Mouse (Mus musculus): ENCODE results near the gene Olfr167.
"Not testable (repeated sequence)": the region's sequence is repeated elsewhere in the genome, so short reads cannot be mapped to it uniquely, and the experiment has no call there.

Olfr167 gene

GRCm38 (mm10) chr16:19522166-19522565, at the start of gene Olfr167:
Gene Olfr167 (minus strand): TSS chr16:19522266.
- no peak for DNase-seq

DNA sequence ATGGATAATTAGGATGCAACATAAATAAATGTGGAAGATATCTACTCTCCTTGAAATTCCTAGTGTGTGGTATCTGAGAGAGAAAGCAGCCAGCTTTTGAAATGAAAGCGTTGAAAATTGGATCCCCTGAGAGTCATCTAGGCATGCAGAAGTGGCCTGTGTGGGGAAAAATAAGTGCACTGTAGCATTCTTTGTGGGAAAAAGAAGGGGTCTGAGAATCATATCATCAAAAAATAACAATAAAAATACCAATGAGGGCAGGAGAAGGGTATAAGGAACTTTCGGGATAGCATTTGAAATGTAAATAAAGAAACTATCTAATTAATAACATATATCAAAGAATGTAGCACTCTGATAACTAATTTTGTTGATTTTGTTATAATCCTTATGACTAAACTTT, 49.6 kb upstream of the Olfr167 start, which contains the start of gene Olfr169:
Gene Olfr169, minus strand, starts transcription at position 101 of the 400 bp plus-strand sequence.
- DNase-seq: not testable (repeated sequence)

DNA sequence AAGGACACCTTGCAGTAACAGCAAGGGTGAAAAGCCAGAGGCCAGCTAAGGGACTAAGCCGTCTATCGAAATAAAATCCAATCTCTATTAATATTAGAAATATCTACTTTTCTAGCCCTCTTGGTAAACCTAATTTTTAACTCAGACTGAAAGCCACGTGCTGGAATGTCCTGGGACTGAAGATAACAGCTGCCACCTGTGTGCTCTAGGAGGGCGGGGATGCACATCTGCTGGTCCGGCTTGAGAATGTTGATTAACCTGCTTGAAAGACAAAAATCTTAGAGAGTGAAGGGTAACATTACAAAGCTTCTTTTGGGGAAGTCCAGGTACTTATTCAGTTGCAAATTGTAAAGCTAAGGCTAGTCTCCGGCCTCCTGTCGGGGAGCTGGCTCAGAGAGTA, 31.4 kb upstream of the Olfr167 start:
- not testable (repeated sequence) for DNase-seq

DNA sequence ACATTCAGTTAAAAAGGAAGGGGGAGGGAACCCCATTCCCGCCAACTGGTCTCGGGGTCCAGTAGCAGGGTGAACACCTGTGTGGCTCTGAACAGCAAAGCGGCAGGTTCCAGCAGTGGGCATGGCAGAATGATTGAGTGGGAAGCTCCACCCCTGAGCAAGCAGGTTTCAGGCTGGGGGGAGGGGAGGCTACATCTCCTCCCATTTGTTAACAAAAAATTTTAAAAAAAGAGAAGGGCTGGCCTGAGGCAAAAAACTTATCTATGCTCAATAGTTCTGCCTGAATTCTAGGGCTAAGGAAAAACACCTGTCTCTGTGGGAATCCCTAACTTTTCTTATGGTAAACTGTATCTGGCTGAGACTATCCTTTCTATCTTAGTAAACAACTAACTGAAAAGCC, 30.2 kb upstream of the Olfr167 start:
- not testable (repeated sequence) for DNase-seq

DNA sequence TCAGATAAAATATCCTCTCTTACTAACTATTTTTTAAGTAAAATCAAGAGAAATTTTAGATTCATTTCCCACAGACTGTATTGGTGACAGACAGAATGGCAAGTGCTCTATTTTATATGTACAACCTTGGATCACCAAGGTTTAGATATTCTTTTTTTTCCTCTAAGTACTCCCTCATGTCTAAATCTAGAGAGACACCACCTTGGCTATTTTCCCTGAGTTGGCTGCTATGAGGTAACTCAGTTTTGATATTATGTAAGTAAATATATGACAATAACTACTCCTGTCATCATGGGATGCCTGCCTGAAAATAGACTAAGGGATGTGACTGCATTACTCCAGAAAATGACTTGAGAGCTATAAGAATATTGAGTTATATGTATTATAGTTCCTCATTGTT, 13.4 kb upstream of the Olfr167 start, which contains the start of gene Olfr168:
Gene Olfr168, minus strand, starts transcription at position 101 of the 400 bp plus-strand sequence.
- no peak for DNase-seq

- DNase-seq: no peak
Measured at GRCm38 (mm10) chr16:19483394-19483793, 38.7 kb downstream of the Olfr167 start, which contains the start of gene Olfr166. Gene Olfr166 (plus strand): TSS chr16:19483694.

DNA sequence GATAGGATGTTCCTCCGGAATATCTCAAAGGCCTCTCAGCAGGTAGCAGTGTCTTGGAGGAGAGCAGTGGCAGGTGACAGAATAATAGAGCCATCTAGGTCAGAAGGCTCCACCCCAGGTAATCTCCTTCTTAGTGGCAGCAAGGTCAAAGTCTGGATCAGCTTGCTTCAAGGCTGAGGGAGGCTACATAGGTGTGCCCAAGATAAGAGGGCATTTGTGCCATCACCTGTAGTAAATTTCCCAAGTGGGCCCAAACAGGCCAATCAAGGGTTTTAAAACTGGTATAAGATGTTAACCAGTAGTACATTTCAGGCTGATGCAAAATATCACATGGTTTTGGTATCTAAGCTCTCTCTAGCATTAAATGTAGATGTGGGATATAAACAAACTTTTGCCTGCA, 57.7 kb downstream of the Olfr167 start:
- DNase-seq: no peak
